Mouse (Mus musculus): ENCODE measurements around the gene Hsbp1.
A peak's percentile ranks its signal among the peaks of the same experiment; 100 is the strongest.

Hsbp1 gene

GRCm38 (mm10) chr8:119384478-119384877, 40.2 kb downstream of the Hsbp1 start:
- ATAC-seq (ENCODE audit: insufficient number of reproducible peaks, low FRiP score, low TSS enrichment): peak; percentile 52

- ATAC-seq (ENCODE audit: insufficient number of reproducible peaks, low FRiP score, low TSS enrichment): no peak
These were observed 41.6 kb downstream of the Hsbp1 start for GRCm38 (mm10) chr8:119385854-119386253.

DNA sequence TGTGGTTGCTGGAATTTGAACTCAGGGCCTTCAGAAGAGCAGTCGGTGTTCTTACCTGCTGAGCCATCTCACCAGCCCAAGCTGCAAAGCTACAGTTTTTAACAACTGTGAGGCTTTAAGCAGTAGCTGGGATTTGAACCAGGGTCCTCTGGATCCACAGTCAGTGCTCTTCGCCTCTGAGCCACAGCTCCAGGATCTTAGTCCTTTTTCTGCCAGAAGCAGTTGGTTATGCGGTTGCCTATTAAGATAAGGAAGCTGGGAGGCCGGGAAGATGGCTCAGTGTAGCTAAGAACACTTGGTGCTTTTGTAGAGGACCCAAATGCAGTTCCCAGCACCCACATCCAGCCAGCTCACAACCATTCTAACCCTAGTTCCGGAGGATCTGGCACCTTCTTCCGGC, 42.7 kb downstream of the Hsbp1 start:
- no peak for ATAC-seq (ENCODE audit: insufficient number of reproducible peaks, low FRiP score, low TSS enrichment)

DNA sequence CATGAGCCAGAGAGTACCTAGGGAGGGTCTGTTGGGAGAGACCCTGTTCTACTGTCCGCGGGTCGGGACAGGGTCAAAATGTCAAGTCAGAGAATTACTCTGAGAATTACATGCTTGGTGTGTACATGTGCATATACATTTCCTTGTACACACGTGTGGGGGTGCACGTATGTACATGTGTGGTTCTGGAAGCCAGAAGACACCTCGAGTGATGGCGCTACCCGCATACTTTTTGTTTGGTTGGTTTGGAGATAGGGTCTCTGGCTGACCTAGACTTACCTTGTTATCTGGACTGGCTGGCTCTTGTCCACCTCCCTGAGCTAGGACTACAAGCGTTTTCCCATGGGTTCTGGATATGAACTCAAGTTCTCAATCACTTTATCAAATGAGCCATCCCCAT, 49.8 kb downstream of the Hsbp1 start:
- ATAC-seq (ENCODE audit: insufficient number of reproducible peaks, low FRiP score, low TSS enrichment): no peak

DNA sequence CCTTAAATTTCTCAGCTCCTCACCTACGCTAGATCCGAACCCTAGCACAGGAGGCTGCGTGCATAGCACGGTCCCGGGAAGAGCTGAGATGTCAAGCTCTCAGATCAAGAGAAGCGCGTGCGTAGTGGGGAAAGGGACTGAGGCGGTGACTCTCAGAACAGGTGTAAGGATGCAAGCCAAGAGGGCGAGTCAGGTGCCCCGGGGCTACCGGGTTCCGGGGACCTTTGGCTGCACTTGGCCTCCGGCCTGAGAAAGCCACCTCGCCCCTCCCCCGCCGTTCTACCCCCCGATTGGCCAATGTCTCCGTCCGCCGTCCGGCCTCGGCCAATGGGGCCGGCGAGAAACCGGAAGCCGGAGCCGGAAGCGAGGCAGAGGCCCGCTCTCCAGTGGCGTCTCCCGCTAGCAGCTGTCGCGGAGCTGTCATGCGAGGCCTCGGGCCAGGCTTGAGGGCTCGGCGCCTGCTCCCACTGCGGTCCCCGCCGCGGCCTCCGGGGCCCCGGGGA, 50.3 kb downstream of the Hsbp1 start, which contains the start of gene Mlycd:
Gene Mlycd, plus strand, starts transcription at position 355 of the 503 bp plus-strand sequence.
- peak; percentile 92 for ATAC-seq (ENCODE audit: insufficient number of reproducible peaks, low FRiP score, low TSS enrichment)

DNA sequence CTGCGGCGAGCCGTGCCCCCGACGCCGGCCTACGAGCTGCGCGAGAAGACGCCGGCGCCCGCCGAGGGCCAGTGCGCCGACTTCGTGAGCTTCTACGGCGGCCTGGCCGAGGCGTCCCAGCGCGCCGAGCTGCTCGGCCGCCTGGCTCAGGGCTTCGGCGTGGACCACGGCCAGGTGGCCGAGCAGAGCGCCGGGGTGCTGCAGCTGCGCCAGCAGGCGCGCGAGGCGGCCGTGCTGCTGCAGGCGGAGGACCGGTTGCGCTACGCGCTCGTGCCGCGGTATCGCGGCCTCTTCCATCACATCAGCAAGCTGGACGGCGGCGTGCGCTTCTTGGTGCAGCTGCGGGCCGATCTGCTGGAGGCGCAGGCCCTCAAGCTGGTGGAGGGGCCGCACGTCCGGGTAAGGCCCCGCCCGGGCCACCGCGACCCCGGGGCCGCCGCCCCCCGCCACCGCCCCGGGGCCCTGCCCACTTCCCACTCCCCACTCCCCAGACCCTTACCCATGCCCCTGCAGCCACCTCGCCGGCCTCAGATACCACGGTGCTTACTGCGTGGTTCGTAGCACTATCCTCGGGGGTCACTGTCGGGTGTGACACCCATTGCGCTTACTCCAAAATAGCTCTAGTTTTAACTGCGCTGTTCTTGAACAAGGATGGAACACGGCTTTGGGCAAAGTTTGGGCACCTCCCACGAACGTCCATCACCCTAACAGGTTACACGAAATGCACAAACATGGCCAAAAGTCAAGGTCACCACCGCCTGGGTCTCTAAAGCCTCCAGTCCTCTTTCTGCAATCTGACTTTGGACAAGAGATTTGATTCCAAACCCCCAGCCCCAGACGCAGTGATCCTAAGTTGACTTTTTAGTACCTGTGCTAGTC, 51.0 kb downstream of the Hsbp1 start:
- ATAC-seq (ENCODE audit: insufficient number of reproducible peaks, low FRiP score, low TSS enrichment): 0 out of 2 replicates have a peak, but pooled peaks have one; percentile 28

Measured in cerebellum, adult (tissue).